Mouse (Mus musculus) megakaryocyte, adult 5-6 weeks (primary cell): Measurements from ENCODE around the gene Plcb2. TPM values are rescaled to one million over a fixed set of nuclear protein-coding genes. Genes with fewer than 3 reads are reported as not detected.

Experiments
- ATAC-seq: 2 replicates; pipeline ENCODE4 v1.8.0; 2016; ENCODE audit warnings: mild to moderate bottlenecking, inconsistent platforms; ENCODE audit not compliant: poor library complexity, severe bottlenecking
- total RNA-seq, 2 experiments: library from RNA; stranded (forward) in 1 of 2; stranded (reverse) in 1 of 2; fragments of 153-499, 151-499 nt in 1 of 2; fragments of 221-1000, 200-1000 nt in 1 of 2; gene quantifications; 2 replicates each; pipeline versions ENCODE4 v1.2.3 to v1.2.4; 2015 to 2017

Plcb2 gene
- total RNA-seq, 2 experiments from 2014 or later = 38.1 to 48.2 TPM

- ATAC-seq = no peak
Measured at GRCm38 (mm10) chr2:118751896-118752791, 23.9 kb upstream of the Plcb2 start.

GRCm38 (mm10) chr2:118750476-118750875 is 22.2 kb upstream of the Plcb2 start:
- no peak for ATAC-seq

GRCm38 (mm10) chr2:118749341-118749884 is 21.2 kb upstream of the Plcb2 start:
- no peak for ATAC-seq

- no peak for ATAC-seq
Measured at GRCm38 (mm10) chr2:118747301-118747960, 19.2 kb upstream of the Plcb2 start.

- peak; percentile 32; the same call in 1 of the 2 replicates for ATAC-seq
Measured at GRCm38 (mm10) chr2:118745915-118746901, 18.0 kb upstream of the Plcb2 start.

- ATAC-seq = peak; percentile 74
Measured at GRCm38 (mm10) chr2:118745232-118745884, 17.1 kb upstream of the Plcb2 start, which contains the start of gene Inafm2. Inafm2 (plus strand) TSS chr2:118745758.

- ATAC-seq = 0 out of 2 replicates have a peak, but pooled peaks have one; percentile 8
Measured at GRCm38 (mm10) chr2:118744621-118745020, 16.4 kb upstream of the Plcb2 start.

GRCm38 (mm10) chr2:118743261-118743943 is 15.2 kb upstream of the Plcb2 start:
- peak; percentile 52 for ATAC-seq

GRCm38 (mm10) chr2:118741183-118741582 is 12.9 kb upstream of the Plcb2 start:
- ATAC-seq = no peak

- no peak for ATAC-seq
Measured at GRCm38 (mm10) chr2:118740341-118740740, 12.1 kb upstream of the Plcb2 start.

- no peak for ATAC-seq
Measured at GRCm38 (mm10) chr2:118733341-118733740, 5.1 kb upstream of the Plcb2 start.

- ATAC-seq = no peak
Measured at GRCm38 (mm10) chr2:118731981-118732380, 3.7 kb upstream of the Plcb2 start.

- ATAC-seq = peak; percentile 57
Measured at GRCm38 (mm10) chr2:118730622-118730915, 2.3 kb upstream of the Plcb2 start.

GRCm38 (mm10) chr2:118729816-118730621 is 1.8 kb upstream of the Plcb2 start:
- ATAC-seq = no peak

GRCm38 (mm10) chr2:118729194-118729593 is 956 bp upstream of the Plcb2 start:
- ATAC-seq = peak; percentile 64

GRCm38 (mm10) chr2:118727911-118728310 is 327 bp downstream of the Plcb2 start:
- ATAC-seq = 0 out of 2 replicates have a peak, but pooled peaks have one; percentile 0

GRCm38 (mm10) chr2:118726873-118727272 is 1.4 kb downstream of the Plcb2 start:
- no peak for ATAC-seq

- ATAC-seq = no peak
Measured at GRCm38 (mm10) chr2:118725511-118725910, 2.7 kb downstream of the Plcb2 start.
